In the genomic region with DNA sequence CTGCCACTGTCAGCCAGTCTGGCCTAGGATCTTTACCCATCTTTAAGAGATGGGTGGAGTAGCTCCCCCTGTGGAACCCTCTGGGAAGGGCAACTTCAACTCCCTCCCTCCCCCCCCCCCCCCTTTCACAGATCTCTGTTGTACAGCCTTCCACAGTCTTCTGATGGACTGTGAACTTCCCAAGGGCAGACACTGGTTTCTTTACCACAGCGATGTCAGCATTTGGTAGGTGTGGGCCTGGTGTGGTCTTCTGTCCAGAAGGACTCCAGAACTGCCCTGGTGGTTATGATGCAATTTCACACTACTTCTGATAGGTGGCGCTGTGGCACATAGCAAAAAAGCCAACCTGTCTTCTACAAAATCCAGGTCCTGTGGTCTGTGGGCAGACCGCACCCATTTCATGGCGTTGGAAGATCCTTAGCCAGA, we compare ENCODE assay signal across 8 mouse cellular contexts. TPM values are rescaled to one million over a fixed set of nuclear protein-coding genes. Genes with fewer than 3 reads are reported as not detected.
DNase-seq lines count a peak whose midpoint lies in the region; ATAC-seq lines count a peak whose summit lies in the region.

No protein-coding gene starts in this region.

- H3K27ac ChIP-seq in heart, embryonic 16.5 days (ENCODE audit: low read length) = no peak overlapping the region

- H3K4me1 ChIP-seq in heart, embryonic 16.5 days (ENCODE audit: control insufficient read depth, insufficient read depth, low read length) = no peaks in the 10 kb centered on the region

- ATAC-seq in heart, embryonic 16.5 days (replicated peaks; ENCODE audit: extremely low read depth, insufficient read depth, low FRiP score) = 0 out of 2 replicates have a peak, but pooled peaks have one; percentile 52
- ATAC-seq in megakaryocyte, adult 5-6 weeks (ENCODE audit: poor library complexity, severe bottlenecking) = peak; percentile 92

- WGBS in heart, embryonic 16.5 days = 16% methylated on average over 4 of the region's 4 CpGs

- no peak overlapping the region for H3K9ac ChIP-seq in heart, embryonic 16.5 days (ENCODE audit: low read length)

- peak overlapping the region; percentile 49 for H3K4me2 ChIP-seq in heart, embryonic 16.5 days (ENCODE audit: low read depth, low read length)

- no peaks in the 10 kb centered on the region for H3K36me3 ChIP-seq in heart, embryonic 16.5 days (ENCODE audit: control insufficient read depth, insufficient read depth)

- H3K9me3 ChIP-seq in heart, embryonic 16.5 days (replicated peaks; ENCODE audit: control insufficient read depth, low read length) = no peaks in the 10 kb centered on the region

- H3K4me3 ChIP-seq in heart, embryonic 16.5 days (ENCODE audit: low read length) = no peak overlapping the region

- DNase-seq in heart, adult 18-20 months = peak; percentile 28 to 67
- DNase-seq in heart, adult 11 months = no peak
- peak; percentile 57 to 90 for DNase-seq in adrenal gland, adult (ENCODE audit: inconsistent age in 2 of 2, low spot score in 1 of 2)
- DNase-seq in embryo, embryonic 10 days (ENCODE audit: low spot score) = peak; percentile 84
- peak; percentile 17 to 41 for DNase-seq in layer of hippocampus, adult 8-10 months (ENCODE audit: low spot score in 2 of 2)
- peak; percentile 51 for DNase-seq in skeletal muscle tissue, adult 2 months (ENCODE audit: low read depth, low spot score)

- H3K27me3 ChIP-seq in heart, embryonic 16.5 days (ENCODE audit: control insufficient read depth, insufficient read depth, low read length) = no peaks in the 10 kb centered on the region

RNA-seq across cellular contexts. Expression of gene Sec61b, which starts 28.1 kb away (rescaled TPM):
- total RNA-seq in heart, adult 18-20 months (2021) = 10 to 100 TPM; 21.5 to 26.4 TPM
- 141 and 146 TPM in 2 replicates for polyA plus RNA-seq in heart, embryonic 16.5 days (2015; fragmentation: Nextera tagmentation; extraction: Ambion mirVana)
- 10 to 100 TPM; 45.6 to 56.3 (median 49.7) TPM for total RNA-seq in layer of hippocampus, adult 8-10 months (2022)
- total RNA-seq in megakaryocyte, adult 5-6 weeks (2015) = 382 and 449 TPM in 2 replicates
- 285 and 302 TPM in 2 replicates for total RNA-seq in megakaryocyte, adult 5-6 weeks (2017)

RNA-seq across cellular contexts. Expression of gene Alg2, which starts 28.4 kb away (rescaled TPM):
- 1 to 10 TPM; 5.0 to 5.3 TPM for total RNA-seq in heart, adult 18-20 months (2021)
- 24.2 and 28.5 TPM in 2 replicates for polyA plus RNA-seq in heart, embryonic 16.5 days (2015; fragmentation: Nextera tagmentation; extraction: Ambion mirVana)
- total RNA-seq in layer of hippocampus, adult 8-10 months (2022) = 100 to 1,000 TPM; 124 to 141 (median 133) TPM
- total RNA-seq in megakaryocyte, adult 5-6 weeks (2015) = 11.5 and 19.1 TPM in 2 replicates
- 7.9 and 10.8 TPM in 2 replicates for total RNA-seq in megakaryocyte, adult 5-6 weeks (2017)

Comparison
In these comparisons a context has a peak if more than half of its experiments do, and no peak if none do; other contexts are left out.
1. RNA of gene Sec61b, which starts 28.1 kb away (total RNA-seq): 285 to 449 TPM in megakaryocyte, adult 5-6 weeks; 45.6 to 56.3 TPM in layer of hippocampus, adult 8-10 months and 21.5 to 26.4 TPM in heart, adult 18-20 months; every median in the first group is over 4 times any median in the second.
2. RNA of gene Alg2, which starts 28.4 kb away (total RNA-seq): 124 to 141 TPM in layer of hippocampus, adult 8-10 months; 7.9 to 19.1 TPM in megakaryocyte, adult 5-6 weeks and 5.0 to 5.3 TPM in heart, adult 18-20 months; every median in the first group is over 4 times any median in the second.